Mouse (Mus musculus) splenic B cell, adult 2 months (primary cell): ENCODE measurements around the gene Zfp946.

Experiments used
- DNase-seq: peaks from one replicate; pipeline ENCODE4 v3.0.0-alpha.2; 2011; ENCODE audit warnings: low read depth, low spot score
- H3K27me3 ChIP-seq: 2 replicates; pipeline ENCODE4 v1.6.1; 2012; ENCODE audit warnings: mild to moderate bottlenecking, low read length, moderate library complexity, mixed read lengths; ENCODE audit not compliant: control insufficient read depth, poor library complexity, insufficient read depth, severe bottlenecking
- H3K36me3 ChIP-seq: 2 replicates; pipeline ENCODE4 v1.6.1; 2012; ENCODE audit warnings: mild to moderate bottlenecking, low read length, moderate library complexity, mixed read lengths; ENCODE audit not compliant: control insufficient read depth, poor library complexity, insufficient read depth, severe bottlenecking

The Zfp946 gene

GRCm38 (mm10) chr17:22423952-22424617 lies at the start of gene Zfp946:
Gene Zfp946 (plus strand): TSS chr17:22424222.
- H3K36me3 ChIP-seq, result no peaks in the 10 kb centered on the region
- DNase-seq, result peak; percentile 68
- no peaks in the 10 kb centered on the region for H3K27me3 ChIP-seq

- H3K27me3 ChIP-seq, result no peaks in the 10 kb centered on the region
- DNase-seq, result peak; percentile 73
- H3K36me3 ChIP-seq, result no peaks in the 10 kb centered on the region
Measured at GRCm38 (mm10) chr17:22410756-22411155, 13.3 kb upstream of the Zfp946 start.

GRCm38 (mm10) chr17:22417510-22417909 lies 6.5 kb upstream of the Zfp946 start:
- peak; percentile 84 for DNase-seq
- H3K27me3 ChIP-seq, result no peaks in the 10 kb centered on the region
- no peaks in the 10 kb centered on the region for H3K36me3 ChIP-seq

- Histone ChIP-seq H3K27me3 (no peaks in the 10 kb centered on the region), H3K36me3 (no peaks in the 10 kb centered on the region)
- DNase-seq, result peak; percentile 13
Measured at GRCm38 (mm10) chr17:22424636-22425354, 773 bp downstream of the Zfp946 start.

GRCm38 (mm10) chr17:22447684-22448083 lies 23.7 kb downstream of the Zfp946 start:
- no peak for DNase-seq
- H3K36me3 ChIP-seq, result no peaks in the 10 kb centered on the region
- H3K27me3 ChIP-seq, result no peaks in the 10 kb centered on the region

- no peak for DNase-seq
- no peaks in the 10 kb centered on the region for H3K27me3 ChIP-seq
Measured at GRCm38 (mm10) chr17:22497120-22497519, 73.1 kb downstream of the Zfp946 start.

More at GRCm38 (mm10) chr17:22497120-22497519, 73.1 kb downstream of the Zfp946 start:
- H3K36me3 ChIP-seq, result no peaks in the 10 kb centered on the region
